Mouse (Mus musculus) heart, embryonic 14.5 days (tissue): ENCODE measurements around the gene Tmem107. TPM values are rescaled to one million over a fixed set of nuclear protein-coding genes. Genes with fewer than 3 reads are reported as not detected.
A peak's percentile ranks its signal among the peaks of the same experiment; 100 is the strongest.

Source experiments
- ATAC-seq: fragments of 200-750 bp; cut with Nextera tagmentation; 2 replicates; pipeline ENCODE4 v1.8.0; 2017; ENCODE audit warnings: low read depth, moderate TSS enrichment; ENCODE audit not compliant: insufficient number of reproducible peaks, insufficient read depth, low FRiP score
- H3K27ac ChIP-seq, 2 experiments: fragments of 200-500 bp in 1 of 2; fragments of 300-500 bp in 1 of 2; sonication (generic) in 1 of 2; replicated peaks in 1 of 2; 2 replicates each; pipeline ENCODE4 v1.5.1; 2012 to 2014; ENCODE audit warnings: low read depth in 2 of 2, low read length in 2 of 2, control low read depth in 1 of 2, mild to moderate bottlenecking in 1 of 2, mixed read lengths in 1 of 2; ENCODE audit not compliant: control insufficient read depth in 1 of 2, insufficient read depth in 1 of 2
- H3K27me3 ChIP-seq: fragments of 300-500 bp; sonication (generic); 2 replicates; pipeline ENCODE4 v1.6.1; 2014; ENCODE audit warnings: mild to moderate bottlenecking, low read length, control low read depth; ENCODE audit not compliant: control insufficient read depth, insufficient read depth
- H3K36me3 ChIP-seq: fragments of 300-500 bp; sonication (generic); 2 replicates; pipeline ENCODE4 v1.6.1; 2014; ENCODE audit warnings: mild to moderate bottlenecking, control low read depth, low read length, mixed read lengths; ENCODE audit not compliant: control insufficient read depth, insufficient read depth
- H3K4me1 ChIP-seq, 2 experiments: fragments of 200-500 bp in 1 of 2; fragments of 300-500 bp in 1 of 2; sonication (generic) in 1 of 2; 2 replicates each; pipeline ENCODE4 v1.6.1; 2012 to 2014; ENCODE audit warnings: low read length in 2 of 2, control low read depth in 1 of 2, mixed read lengths in 1 of 2; ENCODE audit not compliant: control insufficient read depth in 2 of 2, insufficient read depth in 2 of 2
- H3K4me2 ChIP-seq: fragments of 300-500 bp; sonication (generic); 2 replicates; pipeline ENCODE4 v1.6.1; 2014; ENCODE audit warnings: mild to moderate bottlenecking, low read length
- H3K4me3 ChIP-seq, 2 experiments: fragments of 200-500 bp in 1 of 2; fragments of 300-500 bp in 1 of 2; sonication (generic) in 1 of 2; 2 replicates each; pipeline ENCODE4 v1.5.1; 2012 to 2014; ENCODE audit warnings: low read length in 2 of 2, mild to moderate bottlenecking in 2 of 2, control low read depth in 1 of 2, low read depth in 1 of 2, moderate library complexity in 1 of 2; ENCODE audit not compliant: control insufficient read depth in 1 of 2, insufficient read depth in 1 of 2
- H3K9ac ChIP-seq: fragments of 300-500 bp; sonication (generic); 2 replicates; pipeline ENCODE4 v1.6.1; 2014; ENCODE audit warnings: mild to moderate bottlenecking, low read length
- H3K9me3 ChIP-seq: fragments of 300-500 bp; sonication (generic); 2 replicates; pipeline ENCODE4 v1.6.1; 2016; ENCODE audit warnings: low read length, control low read depth; ENCODE audit not compliant: control insufficient read depth
- whole genome bisulfite sequencing: fragments of 180-500 bp; shearing (Covaris S2); extraction: QIAGEN DNeasy Blood & Tissue Kit; methylation state at CpG from one replicate; pipeline ENCODE4 v1.1.7; 2014; 5-methylcytosine and 5-hydroxymethylcytosine counted together
- polyA plus RNA-seq: library from polyadenylated mRNA; unstranded; fragments of >200 nt; fragmentation: Nextera tagmentation; extraction: Ambion mirVana; gene quantifications from 2 replicates; pipeline ENCODE4 v1.2.1, GENCODE M21; 2014

The Tmem107 gene
- polyA plus RNA-seq, 1 experiment from 2014 or later, result 33.5 TPM

DNA sequence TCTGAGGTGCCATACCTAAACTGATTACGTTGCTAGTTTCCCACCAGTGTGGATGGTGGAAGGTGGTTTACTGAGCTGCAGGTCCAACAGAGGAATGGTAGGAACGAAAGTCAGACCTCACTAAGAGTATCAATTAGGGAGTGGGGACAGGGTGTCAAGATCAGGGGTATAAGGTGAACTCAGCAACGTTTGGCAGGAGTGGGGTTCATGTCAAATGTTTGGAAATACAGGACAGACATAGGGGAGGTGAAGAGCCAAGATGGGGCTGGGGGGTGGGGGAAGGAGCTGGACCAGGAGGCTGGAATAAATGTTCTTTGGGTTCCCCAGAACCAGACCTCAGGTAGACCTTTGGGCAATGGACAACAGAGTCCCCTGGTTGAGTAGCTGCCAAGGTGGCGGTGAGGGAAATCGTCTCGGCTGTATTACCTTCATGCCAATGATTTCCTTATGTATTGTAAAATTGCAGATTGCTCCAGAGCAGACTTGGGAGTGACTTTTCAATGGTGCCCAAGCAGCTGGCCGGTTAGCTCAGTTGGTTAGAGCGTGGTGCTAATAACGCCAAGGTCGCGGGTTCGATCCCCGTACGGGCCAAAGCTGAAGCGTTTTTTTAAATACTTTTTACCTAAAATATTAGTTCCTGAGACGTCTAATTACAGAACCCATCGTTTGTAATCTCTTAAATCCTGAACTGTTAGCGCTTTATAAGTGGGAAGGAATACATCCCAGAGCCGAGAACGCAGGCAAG is 33.9 kb upstream of the Tmem107 start:
- peaks cover 9 to 24% of the 10 kb centered on the region in 2 experiments for H3K4me1 ChIP-seq
- H3K36me3 ChIP-seq, result peaks cover 47% of the 10 kb centered on the region
- WGBS, result 9% methylated on average over 20 of the region's 20 CpGs
- H3K9me3 ChIP-seq, result no peaks in the 10 kb centered on the region
- no peaks in the 10 kb centered on the region for H3K27me3 ChIP-seq
- H3K9ac ChIP-seq, result peak overlapping the region; percentile 87
- ATAC-seq, result no peak
- peak overlapping the region; percentile 74 to 76 for H3K4me3 ChIP-seq
- H3K27ac ChIP-seq, result peak overlapping the region; percentile 60 to 82
- peak overlapping the region; percentile 75 for H3K4me2 ChIP-seq

DNA sequence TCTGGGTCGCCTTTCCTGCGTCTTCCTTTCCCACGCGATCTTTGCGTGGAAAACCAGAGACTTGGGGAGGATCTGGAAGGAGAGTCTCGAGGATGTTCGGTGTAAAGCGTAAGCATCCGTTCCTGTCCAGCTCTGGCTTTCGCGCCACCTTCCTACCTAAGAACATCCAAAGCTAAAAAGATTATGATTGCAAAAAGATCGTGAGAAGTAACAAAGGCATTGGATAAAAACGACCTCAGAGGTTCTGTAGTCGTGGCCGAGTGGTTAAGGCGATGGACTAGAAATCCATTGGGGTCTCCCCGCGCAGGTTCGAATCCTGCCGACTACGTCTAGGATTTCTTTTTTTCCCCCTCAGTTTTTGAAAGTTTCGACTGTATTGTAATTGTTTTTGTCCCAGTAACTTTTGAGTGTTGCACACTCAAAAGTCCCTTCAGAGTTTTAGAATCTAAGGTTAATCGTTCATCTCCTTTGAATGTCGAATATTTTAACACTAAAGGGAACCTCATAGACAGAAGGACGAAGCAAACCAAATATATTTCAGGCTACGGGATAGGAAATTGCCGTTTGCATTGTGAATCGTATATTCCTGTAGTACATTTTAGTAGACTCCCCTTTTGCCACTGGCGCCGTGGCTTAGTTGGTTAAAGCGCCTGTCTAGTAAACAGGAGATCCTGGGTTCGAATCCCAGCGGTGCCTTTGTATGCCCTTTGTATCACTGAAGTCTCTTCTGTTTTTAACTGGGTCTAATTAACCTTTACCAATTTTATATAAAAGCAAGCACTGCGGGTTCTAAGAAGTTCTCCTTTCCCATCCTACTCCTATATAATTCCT is 33.2 kb upstream of the Tmem107 start:
- Histone ChIP-seq H3K27me3 (no peaks in the 10 kb centered on the region), H3K9me3 (no peaks in the 10 kb centered on the region), H3K9ac (peak overlapping the region; percentile 87), H3K4me3 (peak overlapping the region; percentile 74 to 76), H3K4me1 (peaks cover 9 to 24% of the 10 kb centered on the region in 2 experiments), H3K36me3 (peaks cover 39% of the 10 kb centered on the region), H3K4me2 (peak overlapping the region; percentile 75), H3K27ac (peak overlapping the region; percentile 60 to 82)
- ATAC-seq, result 0 out of 2 replicates have a peak, but pooled peaks have one; percentile 23
- under 1% methylated on average over 34 of the region's 34 CpGs for WGBS

- WGBS, result 76% methylated on average over 5 of the region's 5 CpGs
- H3K9me3 ChIP-seq, result no peaks in the 10 kb centered on the region
Observed at GRCm38 (mm10) chr11:69038173-69038572, 32.4 kb upstream of the Tmem107 start.

GRCm38 (mm10) chr11:69045531-69046394 is 24.8 kb upstream of the Tmem107 start, which contains the start of gene Aurkb:
Gene Aurkb, plus strand, starts transcription at chr11:69045647.
- WGBS, result under 1% methylated on average over 54 of the region's 54 CpGs
- Histone ChIP-seq H3K36me3 (peaks cover 33% of the 10 kb centered on the region), H3K4me3 (peak within 1 kb of the TSS; percentile 60 to 78), H3K4me1 (peaks cover 5 to 11% of the 10 kb centered on the region in 2 experiments; a peak in 3 of 4 replicates), H3K4me2 (peak within 1 kb of the TSS; percentile 78), H3K27ac (peak within 1 kb of the TSS; percentile 78), H3K27me3 (no peaks in the 10 kb centered on the region), H3K9me3 (no peaks in the 10 kb centered on the region), H3K9ac (peak within 1 kb of the TSS; percentile 75)
- ATAC-seq, result peak; percentile 69

More at GRCm38 (mm10) chr11:69038173-69038572, 32.4 kb upstream of the Tmem107 start:
- Histone ChIP-seq H3K27ac (no peak overlapping the region), H3K4me2 (no peak overlapping the region), H3K4me3 (no peak overlapping the region), H3K36me3 (peaks cover 32% of the 10 kb centered on the region), H3K4me1 (peaks cover 9 to 24% of the 10 kb centered on the region in 2 experiments), H3K9ac (no peak overlapping the region), H3K27me3 (no peaks in the 10 kb centered on the region)
- ATAC-seq, result no peak

DNA sequence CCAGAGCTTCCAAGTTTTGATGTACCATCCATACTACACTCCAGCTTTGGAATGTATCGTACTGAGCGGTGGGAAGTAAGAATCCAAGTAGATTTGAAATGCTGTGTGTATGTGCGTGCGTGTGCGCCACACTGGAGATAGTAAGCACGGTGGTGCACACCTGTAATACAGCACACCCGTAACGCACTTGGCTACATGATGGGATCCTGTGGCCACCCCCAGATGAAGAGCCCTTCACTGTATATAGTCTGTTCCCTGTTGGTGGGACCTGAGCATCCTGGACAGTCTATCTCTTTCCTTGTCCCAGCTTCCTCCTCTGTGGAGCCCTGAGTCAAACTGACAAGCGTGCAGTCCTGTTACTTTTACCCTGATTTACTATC is 24.2 kb upstream of the Tmem107 start:
- H3K4me3 ChIP-seq, result peak overlapping the region; percentile 60 to 78
- WGBS, result 7% methylated on average over 9 of the region's 9 CpGs
- H3K27ac ChIP-seq, result peak overlapping the region; percentile 0 to 78; a peak in 2 of 4 replicates
- peak overlapping the region; percentile 78 for H3K4me2 ChIP-seq
- peaks cover 5 to 11% of the 10 kb centered on the region in 2 experiments; a peak in 3 of 4 replicates for H3K4me1 ChIP-seq
- no peak for ATAC-seq
- no peaks in the 10 kb centered on the region for H3K27me3 ChIP-seq
- peak overlapping the region; percentile 75 for H3K9ac ChIP-seq
- no peaks in the 10 kb centered on the region for H3K9me3 ChIP-seq
- peaks cover 39% of the 10 kb centered on the region for H3K36me3 ChIP-seq

- WGBS, result 92% methylated on average over 12 of the region's 12 CpGs
- peaks cover 5 to 11% of the 10 kb centered on the region in 2 experiments; a peak in 3 of 4 replicates for H3K4me1 ChIP-seq
- no peaks in the 10 kb centered on the region for H3K27me3 ChIP-seq
- peak overlapping the region; percentile 78 for H3K4me2 ChIP-seq
- H3K27ac ChIP-seq, result no peak overlapping the region
- no peak for ATAC-seq
- H3K9ac ChIP-seq, result 0 out of 2 replicates have a peak overlapping the region, but pooled peaks have one; percentile 6
- no peak overlapping the region for H3K4me3 ChIP-seq
- H3K36me3 ChIP-seq, result peaks cover 45% of the 10 kb centered on the region
- H3K9me3 ChIP-seq, result no peaks in the 10 kb centered on the region
Observed at GRCm38 (mm10) chr11:69047592-69047991, 23.0 kb upstream of the Tmem107 start.

- Histone ChIP-seq H3K4me3 (no peak overlapping the region), H3K4me2 (no peak overlapping the region)
- no peak for ATAC-seq
Observed at GRCm38 (mm10) chr11:69048151-69048550, 22.5 kb upstream of the Tmem107 start.

More at GRCm38 (mm10) chr11:69048151-69048550, 22.5 kb upstream of the Tmem107 start:
- H3K27me3 ChIP-seq, result no peaks in the 10 kb centered on the region
- H3K36me3 ChIP-seq, result peaks cover 45% of the 10 kb centered on the region
- H3K9ac ChIP-seq, result peak overlapping the region; percentile 21; the same call in 1 of the 2 replicates
- peaks cover 5 to 11% of the 10 kb centered on the region in 2 experiments; a peak in 3 of 4 replicates for H3K4me1 ChIP-seq
- H3K27ac ChIP-seq, result no peak overlapping the region
- H3K9me3 ChIP-seq, result no peaks in the 10 kb centered on the region
- 83% methylated on average over 14 of the region's 14 CpGs for WGBS
